Mouse (Mus musculus) urinary bladder, adult 2 months (tissue): ENCODE data around the gene Cplane1. TPM values are rescaled to one million over a fixed set of nuclear protein-coding genes. Genes with fewer than 3 reads are reported as not detected.
"Not testable (repeated sequence)": the region's sequence is repeated elsewhere in the genome, so short reads cannot be mapped to it uniquely, and the experiment has no call there.

Experiments used
- DNase-seq: peaks from one replicate; pipeline ENCODE4 v3.0.0; 2022; ENCODE audit warnings: low spot score
- polyA plus RNA-seq: library from polyadenylated mRNA; depleted of rRNA; stranded (reverse); fragments of >200 nt; gene quantifications from 2 replicates; pipeline ENCODE4 v1.2.3, GENCODE M21; 2012; rRNA removed

The Cplane1 gene
- 6.6 and 6.9 TPM in 2 replicates for polyA plus RNA-seq

DNA sequence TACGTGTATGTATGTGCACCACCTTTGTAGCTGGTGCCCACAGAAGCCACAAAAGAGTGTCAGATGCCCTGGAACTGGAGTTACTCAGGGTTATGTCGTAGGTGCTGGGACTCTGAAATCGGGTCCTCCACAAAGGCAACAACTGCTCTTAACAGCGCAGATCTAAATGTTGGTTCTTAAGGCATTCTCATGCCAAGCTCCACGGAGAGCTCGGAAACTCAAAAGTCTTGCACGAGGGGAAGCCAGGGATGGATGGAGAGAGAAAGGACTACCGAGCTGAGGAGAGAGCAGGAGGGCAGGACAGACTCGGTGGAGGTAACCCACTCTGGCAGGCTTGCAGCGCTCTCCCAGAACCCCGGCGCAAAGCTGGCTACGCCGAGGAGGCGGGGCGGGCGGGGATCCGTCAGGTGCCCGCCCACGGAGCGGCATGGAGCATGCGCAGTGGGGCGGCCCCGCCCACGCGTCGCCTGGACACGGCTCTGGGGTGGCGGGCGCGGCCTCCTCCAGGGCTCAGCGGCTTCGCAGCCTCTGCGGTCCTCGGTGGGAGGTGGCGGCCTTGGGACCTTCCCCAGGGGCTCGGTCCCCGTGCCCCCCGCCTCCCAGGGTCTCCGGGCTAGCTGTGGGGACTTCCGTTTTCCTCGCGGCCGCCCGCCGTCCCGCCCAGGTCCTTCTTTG is at the start of gene Cplane1:
Gene Cplane1 (plus strand): TSS at position 516 of the 675 bp plus-strand sequence.
- peak; percentile 94 for DNase-seq

DNA sequence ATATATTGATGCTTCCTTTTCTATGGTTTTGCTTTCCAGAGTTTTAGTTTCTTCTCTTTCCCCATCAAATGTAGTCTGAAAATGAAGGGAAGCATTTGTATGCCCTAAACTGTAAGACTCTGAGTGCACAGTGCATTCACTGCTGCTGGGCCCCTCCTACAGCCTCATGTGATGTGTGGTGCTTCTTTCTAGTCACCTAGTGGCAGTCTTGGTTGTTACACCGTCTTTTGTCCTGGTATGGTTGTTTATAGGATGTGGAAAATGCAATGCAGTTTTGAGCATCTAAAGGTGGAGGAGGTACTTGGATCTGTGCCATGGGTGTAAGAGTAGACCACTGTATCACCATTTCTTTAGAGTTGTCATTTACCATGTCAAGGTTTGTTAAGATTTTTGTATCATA is 39.6 kb upstream of the Cplane1 start:
- no peak for DNase-seq

DNA sequence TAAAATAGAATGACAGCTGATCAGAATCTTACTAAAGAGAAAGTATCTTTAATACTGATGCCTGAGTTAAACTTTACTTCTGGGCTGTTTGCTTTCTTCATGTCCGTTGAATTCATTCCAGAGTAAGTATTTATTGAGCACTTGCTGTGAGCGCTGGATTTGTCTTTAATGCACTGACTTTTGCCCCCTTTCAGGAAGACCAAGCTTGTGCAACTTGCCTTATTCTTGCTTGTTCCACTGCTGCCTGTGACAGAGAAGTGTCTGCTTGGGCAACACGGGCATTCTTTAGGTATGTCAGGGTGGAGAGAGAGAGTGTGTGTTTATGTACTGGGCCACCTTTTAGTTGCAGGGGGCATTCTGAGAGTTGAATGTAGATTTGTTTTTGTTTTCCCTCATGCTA is 37.6 kb upstream of the Cplane1 start:
- DNase-seq: no peak

DNA sequence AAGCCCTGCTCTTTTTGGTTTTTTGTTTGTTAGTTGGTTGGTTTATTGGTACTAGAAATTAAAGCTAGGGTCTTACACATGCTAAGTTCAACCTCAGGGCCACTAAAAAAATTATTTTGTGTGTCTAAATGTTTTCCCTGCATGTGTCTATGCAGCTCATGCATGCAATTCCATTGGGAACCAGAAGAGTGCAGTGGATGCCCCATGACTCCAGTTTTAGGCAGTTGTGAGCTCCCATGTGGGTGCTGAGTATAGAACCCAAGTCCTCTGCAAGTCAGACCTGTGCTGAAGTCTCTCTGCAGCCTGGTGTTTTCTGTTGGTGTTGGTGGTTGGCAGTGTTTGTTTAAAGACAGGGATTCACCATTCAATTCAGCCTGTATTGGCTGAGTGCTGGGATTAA is 37.1 kb upstream of the Cplane1 start:
- DNase-seq: no peak

DNA sequence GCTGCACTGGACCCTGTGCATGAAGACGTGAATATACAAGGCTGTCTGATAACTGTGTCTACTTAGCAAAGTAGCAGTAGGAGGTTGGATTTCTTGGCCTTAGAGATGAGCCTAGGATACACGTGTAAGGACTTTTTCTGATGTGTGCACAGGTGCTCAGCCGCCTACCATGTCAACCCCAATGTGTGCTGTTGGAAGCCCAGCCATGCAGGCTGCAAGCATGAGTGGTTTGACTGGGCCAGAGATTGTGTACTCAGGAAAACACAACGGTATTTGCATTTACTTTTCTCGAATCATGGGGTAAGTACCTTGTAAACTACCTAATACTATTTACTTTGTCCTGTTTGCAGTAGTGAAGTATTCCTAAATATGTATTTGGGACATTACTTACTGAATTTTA is 33.3 kb upstream of the Cplane1 start:
- no peak for DNase-seq

DNA sequence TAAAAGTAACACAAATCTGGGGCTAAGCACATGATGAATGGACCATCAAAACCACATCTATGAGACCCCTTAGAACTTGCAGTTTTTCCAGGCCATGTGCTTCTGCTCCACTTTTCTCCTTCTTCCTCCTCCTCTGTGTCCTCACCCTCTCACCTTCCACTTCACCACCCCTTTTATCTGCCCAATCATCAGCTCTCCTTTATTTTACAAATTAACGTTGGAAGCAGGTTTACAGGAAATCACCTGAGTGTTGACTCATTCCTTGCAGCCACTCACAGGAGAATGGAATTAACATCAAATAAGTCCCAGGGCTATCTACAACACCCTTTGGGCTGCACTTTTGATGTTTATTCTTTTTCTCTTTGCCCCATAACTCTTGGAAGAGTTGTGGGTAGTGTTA is 7.1 kb upstream of the Cplane1 start:
- DNase-seq: no peak

DNA sequence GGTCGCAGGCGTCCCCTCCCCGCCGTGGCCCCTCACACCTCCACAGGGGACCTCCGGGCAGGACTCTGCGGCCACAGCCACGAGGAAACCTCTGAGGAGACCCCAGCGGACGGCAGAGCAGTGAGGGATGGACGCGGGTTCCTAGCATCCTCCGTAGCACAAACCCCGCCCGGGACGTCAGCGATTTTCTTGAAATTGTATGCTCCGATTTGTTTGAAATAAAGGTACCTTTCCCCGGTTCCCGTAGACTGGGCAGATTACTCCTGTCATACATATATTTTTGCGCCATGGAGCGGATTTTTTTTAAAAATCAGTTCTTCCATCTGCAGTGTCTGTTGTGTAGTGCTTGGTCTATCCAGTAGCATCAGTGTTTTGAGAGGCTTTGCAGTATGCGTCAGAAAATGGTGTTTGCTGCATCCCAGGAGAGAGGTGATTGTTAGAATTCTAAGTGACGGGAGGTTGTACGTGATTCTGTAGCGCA is 400 bp downstream of the Cplane1 start:
- no peak for DNase-seq

DNA sequence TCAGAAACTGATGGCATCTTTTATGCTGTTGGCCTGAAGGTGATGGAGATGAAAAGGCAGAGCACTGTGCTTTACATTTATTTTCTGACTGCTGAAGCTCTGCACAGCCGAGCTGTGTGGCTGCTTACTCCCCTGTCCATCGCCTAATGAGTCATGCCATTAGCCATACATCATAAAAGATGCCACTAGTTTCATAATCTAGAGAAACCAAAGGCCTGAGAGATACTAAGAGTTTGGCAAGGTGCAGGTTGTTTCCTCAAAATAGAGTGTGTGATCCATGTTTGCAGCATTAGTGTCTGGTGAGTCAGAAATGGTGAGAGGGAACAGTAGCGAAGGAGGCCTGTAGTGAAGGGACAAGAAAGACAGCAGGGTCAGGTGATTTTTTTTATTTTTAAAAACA is 20.7 kb downstream of the Cplane1 start:
- DNase-seq: no peak

DNA sequence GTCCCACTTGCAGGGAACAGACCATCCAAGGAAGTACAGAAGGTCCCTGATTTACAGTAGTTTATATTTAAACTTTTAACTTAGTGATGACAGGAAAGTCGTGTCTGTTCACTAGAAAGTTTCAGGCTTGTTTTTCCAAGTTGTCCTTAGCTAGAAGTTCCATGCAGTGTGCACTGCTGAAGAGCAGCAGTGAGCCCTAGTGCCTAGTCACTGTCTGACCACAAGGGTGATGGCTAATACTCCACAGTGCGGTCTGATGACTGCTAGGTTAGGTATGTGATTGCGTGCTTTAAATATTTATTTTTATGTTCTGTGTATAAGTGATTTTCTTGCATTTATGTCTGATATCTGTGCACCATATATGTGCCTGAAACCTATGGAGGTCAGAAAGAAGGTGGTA is 21.5 kb downstream of the Cplane1 start:
- DNase-seq: no peak

DNA sequence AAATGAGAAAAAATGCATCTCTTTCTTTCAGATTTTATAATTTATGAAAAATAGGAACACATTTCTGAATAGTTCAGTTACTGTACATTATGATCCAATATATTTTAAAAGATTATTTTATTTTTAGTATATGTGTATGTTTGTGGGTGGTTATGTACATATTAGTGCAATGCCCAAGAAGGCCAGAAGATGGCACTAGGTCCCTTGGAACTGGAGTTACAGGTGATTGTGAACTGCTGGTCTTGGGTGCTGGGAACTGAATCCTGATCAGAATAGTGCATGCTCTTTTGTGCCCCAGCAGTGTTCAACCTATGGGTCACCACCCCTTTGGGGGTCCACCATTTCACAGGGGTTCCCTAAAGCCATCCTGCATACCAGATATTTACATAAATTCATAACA is 31.4 kb downstream of the Cplane1 start:
- DNase-seq: no peak

DNA sequence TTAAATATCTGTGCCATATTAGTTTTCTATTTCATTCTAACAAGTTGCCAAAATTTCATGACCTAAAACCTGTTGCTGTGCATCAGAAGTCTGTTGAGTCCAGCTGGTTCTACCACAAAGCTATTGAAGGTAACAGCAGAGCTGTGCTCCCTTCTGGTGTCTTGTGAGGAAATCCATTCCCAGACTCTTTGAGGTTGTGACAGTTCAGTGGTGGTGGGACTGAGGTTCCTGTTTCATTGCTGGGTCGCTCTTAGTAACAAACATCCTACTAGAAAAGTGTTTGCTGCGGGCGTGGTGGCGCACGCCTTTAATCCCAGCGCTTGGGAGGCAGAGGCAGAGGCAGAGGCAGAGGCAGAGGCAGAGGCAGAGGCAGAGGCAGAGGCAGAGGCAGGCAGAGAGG is 39.5 kb downstream of the Cplane1 start:
- DNase-seq: no peak

DNA sequence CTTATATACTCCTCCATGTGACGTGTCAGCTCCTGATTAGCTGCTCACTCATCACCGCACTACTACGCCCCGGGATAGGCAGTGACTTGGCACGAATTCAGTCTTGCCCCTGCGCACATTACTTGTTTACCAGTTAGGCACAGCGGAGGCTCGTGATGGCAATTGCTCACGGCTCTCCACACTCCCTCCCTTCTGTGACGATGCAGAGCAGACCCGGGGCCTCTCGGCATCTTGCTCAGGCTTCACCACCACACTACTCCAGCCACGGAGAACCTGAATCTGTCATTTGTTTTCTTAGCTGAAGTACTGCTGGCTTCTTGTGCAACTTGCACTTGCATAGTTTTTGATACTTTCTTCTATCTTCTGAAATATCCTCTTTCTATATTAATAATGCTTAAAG is 45.9 kb downstream of the Cplane1 start:
- DNase-seq: no peak

DNA sequence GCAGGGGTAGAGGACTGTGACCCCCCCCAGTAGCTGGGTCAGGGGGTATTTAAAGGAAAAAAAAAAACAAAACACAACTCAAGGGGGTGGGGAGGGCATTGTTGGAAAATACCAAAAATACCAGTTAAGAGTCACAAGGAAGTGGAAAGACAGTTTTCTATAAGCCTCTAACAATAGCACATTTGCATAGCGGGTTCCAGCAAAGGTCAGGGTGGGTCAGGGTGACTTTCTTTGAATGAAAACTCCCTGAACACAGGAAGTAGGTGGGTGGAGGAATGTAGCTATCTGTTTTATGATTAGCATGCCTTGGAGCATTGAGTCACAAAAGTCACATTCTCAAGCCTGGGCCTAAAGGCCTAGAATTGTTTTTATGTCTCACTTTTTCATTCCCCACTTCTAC is 65.3 kb downstream of the Cplane1 start:
- DNase-seq: not testable (repeated sequence)

DNA sequence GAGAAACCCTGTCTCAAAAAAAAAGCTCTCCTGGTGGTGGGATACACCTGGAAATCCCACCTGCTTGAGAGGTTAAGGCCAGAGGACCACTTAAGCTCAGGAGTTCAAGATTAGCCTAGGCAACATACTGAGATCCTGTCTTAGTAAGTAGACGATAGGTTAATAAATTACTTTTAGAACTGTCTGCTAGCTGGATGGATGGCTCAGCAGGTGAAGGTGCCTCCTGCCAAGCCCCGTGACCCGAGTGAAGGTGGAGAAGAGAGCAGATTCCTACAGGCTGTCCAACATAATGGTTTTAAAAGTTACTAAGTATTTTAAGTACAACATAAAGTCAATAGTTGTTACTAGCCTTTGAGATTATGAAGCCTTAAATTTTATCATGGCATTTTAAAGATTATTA is 97.0 kb downstream of the Cplane1 start:
- DNase-seq: no peak

DNA sequence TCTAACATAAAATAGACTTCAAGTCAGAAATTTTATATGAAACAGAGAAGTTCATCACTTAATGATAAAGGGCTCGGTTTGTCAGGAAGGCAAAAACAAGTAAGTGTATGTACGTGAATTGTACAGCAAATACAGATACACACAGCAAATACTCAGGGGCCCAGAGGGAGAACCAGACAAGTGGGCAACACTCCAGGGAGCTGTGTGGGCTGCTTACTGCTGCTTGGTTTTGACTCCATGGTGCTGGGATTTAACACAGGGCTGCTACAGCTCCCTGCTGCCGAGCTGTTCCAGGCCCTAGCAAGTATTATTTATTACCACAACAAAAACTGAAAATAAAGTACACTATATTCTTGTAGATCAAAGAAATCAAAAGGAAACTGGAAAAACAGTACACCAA is 98.3 kb downstream of the Cplane1 start:
- DNase-seq: no peak

DNA sequence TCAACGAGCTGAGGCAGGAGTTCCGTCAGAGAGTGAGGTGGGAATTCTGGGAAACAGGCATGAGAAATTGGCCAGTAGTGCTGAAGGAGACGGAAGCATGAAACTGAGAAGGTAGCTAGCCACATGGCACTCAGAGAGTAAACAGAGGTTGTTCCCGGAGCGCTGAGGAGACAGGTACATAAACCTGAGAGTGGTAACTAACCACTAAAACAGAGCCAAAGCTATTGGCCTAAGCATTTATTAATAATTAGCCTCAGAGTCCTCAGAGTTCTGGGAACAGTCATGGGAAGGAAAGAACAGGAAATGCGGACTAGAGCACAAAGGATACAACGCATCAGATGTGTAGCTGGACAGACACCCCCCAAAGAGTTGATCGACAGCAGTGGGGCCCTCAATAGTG is 99.3 kb downstream of the Cplane1 start:
- DNase-seq: no peak

DNA sequence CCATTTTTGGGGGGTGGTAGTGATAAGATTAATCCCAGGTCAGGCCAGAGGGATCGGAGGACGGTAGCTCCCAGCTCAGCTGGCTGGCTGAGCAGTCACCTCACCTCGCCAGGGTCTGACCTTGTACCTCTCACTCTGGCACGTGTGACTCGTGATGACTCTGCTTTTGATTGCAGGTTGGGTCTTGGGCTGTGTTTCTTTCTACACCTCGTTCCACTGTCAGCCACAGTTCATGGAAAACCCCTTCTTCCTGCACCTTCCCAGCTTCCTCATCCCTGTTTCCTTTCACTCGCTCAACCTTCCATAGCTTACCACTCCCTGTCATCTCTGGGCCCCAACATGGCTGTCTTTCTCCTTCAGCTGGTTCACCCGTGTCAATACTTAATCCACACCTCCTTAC is 103.0 kb downstream of the Cplane1 start:
- DNase-seq: no peak

DNA sequence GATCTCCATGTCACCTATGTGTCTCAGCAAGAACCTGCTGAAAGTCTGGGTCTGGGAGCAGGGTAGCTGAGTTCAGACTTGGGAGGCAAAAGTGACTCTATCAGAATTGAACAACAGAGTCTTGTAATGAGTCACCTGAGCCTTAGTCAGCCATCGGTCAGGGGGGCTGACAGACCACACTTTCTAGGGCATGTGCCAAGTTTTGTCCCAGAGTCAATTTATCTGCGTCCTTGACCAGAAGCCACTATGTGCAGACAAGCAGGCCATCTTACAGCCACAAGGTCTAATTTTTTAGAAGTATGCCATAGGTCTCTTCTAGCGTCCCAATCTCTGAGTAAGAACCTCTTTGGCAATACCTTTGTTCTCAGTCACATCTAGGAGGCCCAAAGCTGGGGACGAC is 109.0 kb downstream of the Cplane1 start:
- not testable (repeated sequence) for DNase-seq

DNA sequence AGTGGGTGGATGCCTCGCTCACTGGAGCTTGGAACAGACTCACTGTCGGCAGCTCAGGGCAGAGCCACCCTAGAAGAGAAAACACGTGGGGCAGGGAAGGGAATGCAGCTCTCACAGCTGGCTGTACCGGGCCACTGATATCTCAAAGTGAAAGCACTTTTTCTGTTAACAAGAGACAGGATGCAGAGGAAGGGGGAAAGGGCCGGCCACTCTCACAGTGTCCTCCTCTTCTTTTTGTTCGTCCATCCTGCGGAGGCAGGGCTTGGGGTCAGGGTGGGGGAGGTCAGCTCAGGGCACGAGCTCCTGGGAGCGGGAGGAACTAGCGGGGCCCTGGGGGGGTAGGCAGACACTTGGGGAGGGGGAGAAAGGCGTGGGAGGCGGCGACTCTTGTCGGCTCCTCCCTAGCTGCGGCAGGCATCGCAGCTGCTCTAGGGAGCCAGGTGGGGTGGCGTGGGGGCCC is 110.4 kb downstream of the Cplane1 start:
- DNase-seq: no peak

DNA sequence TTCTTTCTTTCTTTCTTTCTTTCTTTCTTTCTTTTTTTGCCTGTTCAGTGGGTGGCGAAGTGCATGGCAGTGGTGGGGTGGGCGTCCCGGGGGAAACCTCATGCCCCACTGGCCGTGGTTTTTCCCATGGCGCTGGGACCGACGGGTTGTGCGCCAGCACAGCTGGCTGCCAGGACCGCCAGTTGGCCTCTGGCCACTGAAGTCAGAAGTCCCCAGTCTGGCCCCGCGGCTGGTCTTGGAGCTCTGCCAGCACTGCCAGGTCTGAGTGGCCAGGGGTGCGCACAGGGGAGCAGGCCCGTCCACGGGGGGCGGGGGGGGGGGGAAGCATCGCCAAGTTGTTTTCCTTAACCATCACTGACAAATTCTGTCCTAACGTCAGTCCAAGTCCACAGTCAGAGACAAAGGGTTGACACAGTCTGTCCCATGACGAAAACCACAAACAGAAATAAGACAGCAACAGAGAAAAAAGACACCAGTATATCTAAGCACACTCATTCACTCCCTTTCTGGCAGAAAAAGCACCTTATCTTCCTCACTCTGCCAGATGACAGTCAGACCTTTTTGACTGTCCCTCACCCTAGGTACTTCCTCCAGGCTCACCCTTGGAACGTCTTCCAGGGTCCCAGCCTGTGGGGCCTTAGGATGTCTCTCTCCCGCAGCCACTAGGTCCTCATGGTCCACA is 111.2 kb downstream of the Cplane1 start:
- no peak for DNase-seq

DNA sequence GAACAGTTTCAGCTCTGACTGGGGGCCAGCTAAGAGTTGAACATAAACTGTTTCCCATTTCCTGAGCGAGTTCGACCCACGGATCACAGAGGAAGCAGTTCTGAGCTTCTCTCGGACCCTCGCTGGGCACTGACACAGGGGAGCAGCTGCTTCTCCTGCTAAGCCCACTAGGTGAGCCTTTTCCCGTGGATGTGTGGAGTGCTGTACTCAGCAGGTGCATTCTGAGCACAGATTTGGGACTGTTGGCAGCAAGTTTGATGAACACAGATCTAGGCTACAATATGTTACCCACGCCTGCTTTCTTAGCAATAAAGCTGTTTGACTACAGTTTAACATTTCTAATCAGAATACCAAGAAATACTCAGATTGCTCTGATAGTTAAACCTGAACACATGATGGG is 112.8 kb downstream of the Cplane1 start:
- no peak for DNase-seq

DNA sequence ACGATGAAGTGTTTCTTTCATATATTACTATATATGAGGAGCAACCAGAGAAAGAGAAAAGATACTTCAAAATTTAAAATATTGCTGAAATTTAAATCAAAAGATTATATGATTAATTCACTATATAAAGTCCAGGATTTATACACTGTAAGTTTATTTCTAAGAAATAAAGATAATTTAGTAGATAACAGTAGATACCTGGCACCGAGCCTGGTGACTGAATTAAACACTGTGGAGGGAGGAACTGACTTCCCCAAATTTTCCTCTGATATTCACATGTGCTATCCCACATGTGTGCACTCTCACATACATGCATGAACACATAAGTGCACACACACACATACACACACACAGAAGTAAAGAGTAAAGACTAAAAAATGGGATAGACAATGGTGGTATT is 113.2 kb downstream of the Cplane1 start:
- no peak for DNase-seq

DNA sequence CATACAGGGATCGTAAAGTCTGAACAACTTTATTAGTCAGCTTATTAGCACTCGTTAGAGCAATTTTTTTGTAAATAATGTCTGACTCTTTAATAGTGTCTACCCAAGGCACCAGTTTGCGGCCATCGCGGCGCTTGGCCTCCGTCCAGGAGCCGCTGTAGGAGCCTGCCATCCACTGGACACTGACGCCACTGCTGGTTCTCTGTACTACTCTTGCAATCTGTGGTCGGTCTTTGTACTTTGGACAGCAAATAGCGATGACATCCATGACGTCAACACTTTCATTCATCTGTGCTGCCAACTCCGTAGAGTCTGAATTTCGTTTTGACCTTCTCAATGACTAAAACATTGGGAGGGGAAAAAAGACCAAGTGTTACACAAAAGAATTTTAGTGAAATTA is 122.3 kb downstream of the Cplane1 start:
- no peak for DNase-seq

DNA sequence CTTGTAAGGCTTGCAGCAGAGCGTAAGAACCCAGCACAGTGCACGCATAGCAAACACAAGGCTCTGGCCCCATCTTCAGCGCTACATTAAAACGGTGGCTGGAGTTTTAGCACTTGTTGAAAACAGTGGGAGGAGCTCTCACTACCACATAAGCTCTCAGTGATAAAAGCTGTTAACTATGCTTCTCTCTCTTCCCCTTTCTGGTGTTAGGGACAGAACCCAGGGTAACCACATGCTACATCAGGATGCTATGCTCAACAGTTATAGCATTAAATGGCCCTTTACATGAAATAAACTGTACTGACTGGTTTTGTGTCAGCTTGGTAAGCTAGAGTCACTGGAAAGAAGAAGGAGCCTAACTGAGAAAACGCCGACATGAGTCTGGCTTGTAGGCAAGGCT is 125.2 kb downstream of the Cplane1 start:
- no peak for DNase-seq
